Mouse (Mus musculus) ovary, postnatal 36 days (tissue): Measurements from ENCODE around the gene Dab1.

Experiments used
- DNase-seq: peaks from one replicate; pipeline ENCODE4 v3.0.0; 2022; ENCODE audit warnings: low spot score, mixed read lengths

Dab1 gene

GRCm38 (mm10) chr4:104512513-104512912 lies 893.4 kb downstream of the Dab1 start:
- DNase-seq, result no peak

GRCm38 (mm10) chr4:104513622-104514021 lies 894.5 kb downstream of the Dab1 start:
- DNase-seq, result no peak

GRCm38 (mm10) chr4:104514568-104515000 lies 895.4 kb downstream of the Dab1 start:
- DNase-seq, result no peak

- no peak for DNase-seq
These were observed 896.5 kb downstream of the Dab1 start for GRCm38 (mm10) chr4:104515681-104516080.

GRCm38 (mm10) chr4:104522324-104522723 lies 903.2 kb downstream of the Dab1 start:
- no peak for DNase-seq

- no peak for DNase-seq
These were observed 904.6 kb downstream of the Dab1 start for GRCm38 (mm10) chr4:104523776-104524175.

GRCm38 (mm10) chr4:104529905-104530646 lies 910.9 kb downstream of the Dab1 start:
- no peak for DNase-seq

- DNase-seq, result no peak
These were observed 913.7 kb downstream of the Dab1 start for GRCm38 (mm10) chr4:104532846-104533245.

- DNase-seq, result no peak
These were observed 919.3 kb downstream of the Dab1 start for GRCm38 (mm10) chr4:104538420-104538819.

- no peak for DNase-seq
These were observed 919.9 kb downstream of the Dab1 start for GRCm38 (mm10) chr4:104539047-104539446.

GRCm38 (mm10) chr4:104547091-104547490 lies 927.9 kb downstream of the Dab1 start:
- DNase-seq, result no peak

- DNase-seq, result no peak
These were observed 929.1 kb downstream of the Dab1 start for GRCm38 (mm10) chr4:104548287-104548686.

GRCm38 (mm10) chr4:104550581-104551205 lies 931.5 kb downstream of the Dab1 start:
- DNase-seq, result no peak

GRCm38 (mm10) chr4:104551390-104552070 lies 932.4 kb downstream of the Dab1 start:
- no peak for DNase-seq

GRCm38 (mm10) chr4:104555408-104555807 lies 936.2 kb downstream of the Dab1 start:
- DNase-seq, result no peak

- DNase-seq, result no peak
These were observed 944.4 kb downstream of the Dab1 start for GRCm38 (mm10) chr4:104563512-104563911.

- DNase-seq, result no peak
These were observed 951.4 kb downstream of the Dab1 start for GRCm38 (mm10) chr4:104570523-104570922.

- DNase-seq, result no peak
These were observed 953.3 kb downstream of the Dab1 start for GRCm38 (mm10) chr4:104572440-104572839.

- DNase-seq, result no peak
These were observed 954.3 kb downstream of the Dab1 start for GRCm38 (mm10) chr4:104573419-104573818.

GRCm38 (mm10) chr4:104578370-104578769 lies 959.2 kb downstream of the Dab1 start:
- no peak for DNase-seq

GRCm38 (mm10) chr4:104579946-104580544 lies 960.9 kb downstream of the Dab1 start:
- DNase-seq, result no peak

- no peak for DNase-seq
These were observed 963.6 kb downstream of the Dab1 start for GRCm38 (mm10) chr4:104582726-104583125.

GRCm38 (mm10) chr4:104587826-104588225 lies 968.7 kb downstream of the Dab1 start:
- no peak for DNase-seq
